Mouse (Mus musculus): ENCODE results near the gene Cplx1. TPM values are rescaled to one million over a fixed set of nuclear protein-coding genes. Genes with fewer than 3 reads are reported as not detected.
"Not testable (repeated sequence)": the region's sequence is repeated elsewhere in the genome, so short reads cannot be mapped to it uniquely, and the experiment has no call there.

The Cplx1 gene
- polyA plus RNA-seq, 1 experiment from 2014 or later: 11.7 TPM

- 90% methylated on average over 4 of the region's 5 CpGs for WGBS
- not testable (repeated sequence) for ATAC-seq (ENCODE audit: low read depth); H3K9ac ChIP-seq (ENCODE audit: low read depth, low read length); H3K4me3 ChIP-seq (ENCODE audit: low read depth, low read length); DNase-seq (ENCODE audit: low spot score); H3K27me3 ChIP-seq (replicated peaks; ENCODE audit: control insufficient read depth, insufficient read depth, low read length); H3K4me2 ChIP-seq (ENCODE audit: low read depth, low read length); H3K27ac ChIP-seq (replicated peaks; ENCODE audit: low read depth, low read length); H3K4me1 ChIP-seq (ENCODE audit: control insufficient read depth, insufficient read depth, low read length); H3K9me3 ChIP-seq (ENCODE audit: control insufficient read depth, low read length)
- peaks cover 79% of the 10 kb centered on the region for H3K36me3 ChIP-seq (ENCODE audit: control insufficient read depth, insufficient read depth, low read length)
Measured at GRCm38 (mm10) chr5:108486148-108486547, 63.7 kb downstream of the Cplx1 start.

- peaks cover 75% of the 10 kb centered on the region for H3K36me3 ChIP-seq (ENCODE audit: control insufficient read depth, insufficient read depth, low read length)
- no peak for ATAC-seq (ENCODE audit: low read depth)
- DNase-seq (ENCODE audit: low spot score): no peak
Measured at GRCm38 (mm10) chr5:108485239-108485638, 64.6 kb downstream of the Cplx1 start.

GRCm38 (mm10) chr5:108483006-108483405, 66.8 kb downstream of the Cplx1 start:
- WGBS: 94% methylated on average over 6 of the region's 6 CpGs
- no peak for ATAC-seq (ENCODE audit: low read depth)
- peaks cover 71% of the 10 kb centered on the region for H3K36me3 ChIP-seq (ENCODE audit: control insufficient read depth, insufficient read depth, low read length)

More at GRCm38 (mm10) chr5:108485239-108485638, 64.6 kb downstream of the Cplx1 start:
- no peak overlapping the region for H3K4me2 ChIP-seq (ENCODE audit: low read depth, low read length)
- no peaks in the 10 kb centered on the region for H3K9me3 ChIP-seq (ENCODE audit: control insufficient read depth, low read length)
- H3K4me1 ChIP-seq (ENCODE audit: control insufficient read depth, insufficient read depth, low read length): no peaks in the 10 kb centered on the region
- 95% methylated on average over 2 of the region's 2 CpGs for WGBS
- no peak overlapping the region for H3K9ac ChIP-seq (ENCODE audit: low read depth, low read length)
- no peak overlapping the region for H3K27ac ChIP-seq (replicated peaks; ENCODE audit: low read depth, low read length)
- no peaks in the 10 kb centered on the region for H3K27me3 ChIP-seq (replicated peaks; ENCODE audit: control insufficient read depth, insufficient read depth, low read length)
- H3K4me3 ChIP-seq (ENCODE audit: low read depth, low read length): no peak overlapping the region

GRCm38 (mm10) chr5:108475977-108476376, 73.8 kb downstream of the Cplx1 start:
- H3K9ac ChIP-seq (ENCODE audit: low read depth, low read length): no peak overlapping the region
- H3K4me2 ChIP-seq (ENCODE audit: low read depth, low read length): no peak overlapping the region
- H3K36me3 ChIP-seq (ENCODE audit: control insufficient read depth, insufficient read depth, low read length): peaks cover 84% of the 10 kb centered on the region
- no peaks in the 10 kb centered on the region for H3K9me3 ChIP-seq (ENCODE audit: control insufficient read depth, low read length)
- H3K4me3 ChIP-seq (ENCODE audit: low read depth, low read length): no peak overlapping the region
- no peak for DNase-seq (ENCODE audit: low spot score)
- H3K27me3 ChIP-seq (replicated peaks; ENCODE audit: control insufficient read depth, insufficient read depth, low read length): no peaks in the 10 kb centered on the region
- no peaks in the 10 kb centered on the region for H3K4me1 ChIP-seq (ENCODE audit: control insufficient read depth, insufficient read depth, low read length)
- WGBS: 86% methylated on average over 3 of the region's 3 CpGs
- no peak overlapping the region for H3K27ac ChIP-seq (replicated peaks; ENCODE audit: low read depth, low read length)
- no peak for ATAC-seq (ENCODE audit: low read depth)

More at GRCm38 (mm10) chr5:108483006-108483405, 66.8 kb downstream of the Cplx1 start:
- no peak for DNase-seq (ENCODE audit: low spot score)
- no peak overlapping the region for H3K9ac ChIP-seq (ENCODE audit: low read depth, low read length)
- H3K4me2 ChIP-seq (ENCODE audit: low read depth, low read length): no peak overlapping the region
- H3K27me3 ChIP-seq (replicated peaks; ENCODE audit: control insufficient read depth, insufficient read depth, low read length): no peaks in the 10 kb centered on the region
- no peaks in the 10 kb centered on the region for H3K9me3 ChIP-seq (ENCODE audit: control insufficient read depth, low read length)
- no peak overlapping the region for H3K4me3 ChIP-seq (ENCODE audit: low read depth, low read length)
- no peak overlapping the region for H3K27ac ChIP-seq (replicated peaks; ENCODE audit: low read depth, low read length)
- no peaks in the 10 kb centered on the region for H3K4me1 ChIP-seq (ENCODE audit: control insufficient read depth, insufficient read depth, low read length)

GRCm38 (mm10) chr5:108473737-108474136, 76.1 kb downstream of the Cplx1 start:
- Histone ChIP-seq H3K9me3 (ENCODE audit: control insufficient read depth, low read length) (no peaks in the 10 kb centered on the region), H3K4me3 (ENCODE audit: low read depth, low read length) (no peak overlapping the region), H3K36me3 (ENCODE audit: control insufficient read depth, insufficient read depth, low read length) (peaks cover 68% of the 10 kb centered on the region), H3K4me1 (ENCODE audit: control insufficient read depth, insufficient read depth, low read length) (no peaks in the 10 kb centered on the region), H3K9ac (ENCODE audit: low read depth, low read length) (no peak overlapping the region), H3K27ac (replicated peaks; ENCODE audit: low read depth, low read length) (no peak overlapping the region), H3K27me3 (replicated peaks; ENCODE audit: control insufficient read depth, insufficient read depth, low read length) (no peaks in the 10 kb centered on the region), H3K4me2 (ENCODE audit: low read depth, low read length) (no peak overlapping the region)
- ATAC-seq (ENCODE audit: low read depth): no peak
- DNase-seq (ENCODE audit: low spot score): no peak
- WGBS: 83% methylated on average over 4 of the region's 4 CpGs

GRCm38 (mm10) chr5:108469617-108470016, 80.2 kb downstream of the Cplx1 start:
- H3K4me1 ChIP-seq (ENCODE audit: control insufficient read depth, insufficient read depth, low read length): no peaks in the 10 kb centered on the region
- no peaks in the 10 kb centered on the region for H3K27me3 ChIP-seq (replicated peaks; ENCODE audit: control insufficient read depth, insufficient read depth, low read length)
- H3K27ac ChIP-seq (replicated peaks; ENCODE audit: low read depth, low read length): no peak overlapping the region
- peaks cover 44% of the 10 kb centered on the region for H3K36me3 ChIP-seq (ENCODE audit: control insufficient read depth, insufficient read depth, low read length)
- DNase-seq (ENCODE audit: low spot score) (peak; percentile 13), ATAC-seq (ENCODE audit: low read depth) (peak; percentile 47; the same call in 1 of the 2 replicates)
- H3K4me2 ChIP-seq (ENCODE audit: low read depth, low read length): no peak overlapping the region
- 81% methylated on average over 7 of the region's 7 CpGs for WGBS
- H3K9me3 ChIP-seq (ENCODE audit: control insufficient read depth, low read length): no peaks in the 10 kb centered on the region
- H3K9ac ChIP-seq (ENCODE audit: low read depth, low read length): no peak overlapping the region
- no peak overlapping the region for H3K4me3 ChIP-seq (ENCODE audit: low read depth, low read length)

Other genes with a start within 250 kb of the Cplx1 start
- 1.9 and 3.3 TPM in 2 replicates for gene Pigg, start 237.4 kb downstream of the Cplx1 start, polyA plus RNA-seq (2014; fragmentation: Nextera tagmentation; extraction: Ambion mirVana)
- gene Gm42517, start 182.1 kb downstream of the Cplx1 start, polyA plus RNA-seq (2014; fragmentation: Nextera tagmentation; extraction: Ambion mirVana): 0.21 and 0.77 TPM in 2 replicates
- gene Pde6b, start 161.6 kb downstream of the Cplx1 start, polyA plus RNA-seq (2014; fragmentation: Nextera tagmentation; extraction: Ambion mirVana): not detected in 2 replicates
- gene Atp5k, start 115.6 kb downstream of the Cplx1 start, polyA plus RNA-seq (2014; fragmentation: Nextera tagmentation; extraction: Ambion mirVana): 388 and 486 TPM in 2 replicates
- gene Mfsd7a, start 101.1 kb downstream of the Cplx1 start, polyA plus RNA-seq (2014; fragmentation: Nextera tagmentation; extraction: Ambion mirVana): 0.42 and 0.58 TPM in 2 replicates
- 22.9 and 23.8 TPM in 2 replicates for gene Pcgf3, start 88.8 kb downstream of the Cplx1 start, polyA plus RNA-seq (2014; fragmentation: Nextera tagmentation; extraction: Ambion mirVana)
- gene Gak, start 79.7 kb upstream of the Cplx1 start, polyA plus RNA-seq (2014; fragmentation: Nextera tagmentation; extraction: Ambion mirVana): 46.2 and 48.6 TPM in 2 replicates
- 31.0 and 40.1 TPM in 2 replicates for gene Tmem175, start 79.7 kb upstream of the Cplx1 start, polyA plus RNA-seq (2014; fragmentation: Nextera tagmentation; extraction: Ambion mirVana)
- gene Idua, start 110.3 kb upstream of the Cplx1 start, polyA plus RNA-seq (2014; fragmentation: Nextera tagmentation; extraction: Ambion mirVana): 13.6 and 14.5 TPM in 2 replicates
- gene Dgkq, start 119.6 kb upstream of the Cplx1 start, polyA plus RNA-seq (2014; fragmentation: Nextera tagmentation; extraction: Ambion mirVana): 9.6 and 9.8 TPM in 2 replicates
- 1.2 and 1.6 TPM in 2 replicates for gene Slc26a1, start 125.5 kb upstream of the Cplx1 start, polyA plus RNA-seq (2014; fragmentation: Nextera tagmentation; extraction: Ambion mirVana)
- 42.3 and 45.1 TPM in 2 replicates for gene Fgfrl1, start 142.4 kb upstream of the Cplx1 start, polyA plus RNA-seq (2014; fragmentation: Nextera tagmentation; extraction: Ambion mirVana)
- gene Rnf212, start 225.0 kb upstream of the Cplx1 start, polyA plus RNA-seq (2014; fragmentation: Nextera tagmentation; extraction: Ambion mirVana): not detected in 2 replicates
- not detected in 2 replicates for gene Tmed11, start 245.3 kb upstream of the Cplx1 start, polyA plus RNA-seq (2014; fragmentation: Nextera tagmentation; extraction: Ambion mirVana)